Mouse (Mus musculus) G1E (cell line): ENCODE measurements around the gene Arhgap6.

Source experiments
- CTCF ChIP-seq: IDR thresholded peaks from 2 replicates; pipeline ENCODE4 v1.5.1; 2012; ENCODE audit warnings: low read depth, low read length, inconsistent platforms, mixed read lengths
- GATA1 ChIP-seq: IDR thresholded peaks from 2 replicates; pipeline ENCODE4 v1.6.1; 2012; ENCODE audit warnings: borderline replicate concordance, low read length, inconsistent platforms, mixed read lengths
- GATA2 ChIP-seq: IDR thresholded peaks from 2 replicates; pipeline ENCODE4 v1.6.1; 2012; ENCODE audit warnings: low read depth, low read length, inconsistent platforms, borderline replicate concordance
- POLR2AphosphoS5 ChIP-seq: IDR thresholded peaks from 2 replicates; pipeline ENCODE4 v1.6.1; 2012; ENCODE audit warnings: low read depth, low read length, inconsistent platforms; ENCODE audit not compliant: insufficient replicate concordance
- TAL1 ChIP-seq: conservative IDR thresholded peaks from 2 replicates; pipeline ENCODE4 v1.6.1; 2012; ENCODE audit warnings: low read depth, low read length, inconsistent platforms, mixed read lengths

- TF ChIP-seq CTCF (no peak), TAL1 (no peak), GATA1 (no peak), GATA2 (no peak), POLR2AphosphoS5 (no peak)
Observed at GRCm38 (mm10) chrX:168932420-168932819, 137.5 kb downstream of the Arhgap6 start.
